Mouse (Mus musculus) embryonic facial prominence, embryonic 13.5 days (tissue): ENCODE measurements around the gene Aplnr. TPM values are rescaled to one million over a fixed set of nuclear protein-coding genes. Genes with fewer than 3 reads are reported as not detected.

Experiments used
- polyA plus RNA-seq: library from polyadenylated mRNA; unstranded; fragments of >200 nt; fragmentation: Nextera tagmentation; extraction: Ambion mirVana; gene quantifications from 2 replicates; pipeline ENCODE4 v1.2.1, GENCODE M21; 2015

The Aplnr gene
- polyA plus RNA-seq, 1 experiment from 2014 or later = 50.1 TPM

Other genes starting within 250 kb of the Aplnr start
- 1.0 and 1.3 TPM in 2 replicates for gene Rtn4rl2, start 249.5 kb upstream of the Aplnr start, polyA plus RNA-seq
- gene Slc43a3, start 199.6 kb upstream of the Aplnr start, polyA plus RNA-seq = 32.7 and 33.0 TPM in 2 replicates
- 0.44 and 0.94 TPM in 2 replicates for gene Prg2, start 155.8 kb upstream of the Aplnr start, polyA plus RNA-seq
- 0.66 TPM in 1 of 2 replicates, not detected in the other for gene Prg3, start 148.0 kb upstream of the Aplnr start, polyA plus RNA-seq
- 291 and 303 TPM in 2 replicates for gene Ssrp1, start 99.0 kb upstream of the Aplnr start, polyA plus RNA-seq
- 1.1 and 1.6 TPM in 2 replicates for gene P2rx3, start 98.8 kb upstream of the Aplnr start, polyA plus RNA-seq
- 35.5 and 42.2 TPM in 2 replicates for gene Tnks1bp1, start 88.2 kb upstream of the Aplnr start, polyA plus RNA-seq
- gene Lrrc55, start 61.0 kb downstream of the Aplnr start, polyA plus RNA-seq = 0.59 and 0.61 TPM in 2 replicates
- not detected in 2 replicates for gene Olfr987, start 203.1 kb downstream of the Aplnr start, polyA plus RNA-seq
- gene Olfr988, start 227.0 kb downstream of the Aplnr start, polyA plus RNA-seq = not detected in 2 replicates